Mouse (Mus musculus) hindbrain, embryonic 16.5 days (tissue): ENCODE results near the gene Cdrt4. TPM values are rescaled to one million over a fixed set of nuclear protein-coding genes. Genes with fewer than 3 reads are reported as not detected.

ENCODE experiments used
- ATAC-seq: fragments of 200-750 bp; cut with Nextera tagmentation; 2 replicates; pipeline ENCODE4 v1.8.0; 2017; ENCODE audit warnings: moderate TSS enrichment, moderate library complexity
- H3K27ac ChIP-seq: fragments of 300-500 bp; sonication (generic); 2 replicates; pipeline ENCODE4 v1.5.1; 2014; ENCODE audit warnings: low read depth, mild to moderate bottlenecking, control low read depth, low read length, moderate library complexity
- H3K27me3 ChIP-seq: fragments of 300-500 bp; sonication (generic); replicated peaks from 2 replicates; pipeline ENCODE4 v1.6.1; 2014; ENCODE audit warnings: low read length; ENCODE audit not compliant: control insufficient read depth, insufficient read depth
- H3K36me3 ChIP-seq: fragments of 300-500 bp; sonication (generic); 2 replicates; pipeline ENCODE4 v1.6.1; 2014; ENCODE audit warnings: mild to moderate bottlenecking, low read length, moderate library complexity, mixed read lengths; ENCODE audit not compliant: control insufficient read depth, insufficient read depth
- H3K4me1 ChIP-seq: fragments of 300-500 bp; sonication (generic); 2 replicates; pipeline ENCODE4 v1.6.1; 2014; ENCODE audit warnings: low read depth, low read length; ENCODE audit not compliant: control insufficient read depth, insufficient read depth
- H3K4me2 ChIP-seq: fragments of 300-500 bp; sonication (generic); 2 replicates; pipeline ENCODE4 v1.6.1; 2014; ENCODE audit warnings: mild to moderate bottlenecking, low read length, control low read depth, moderate library complexity
- H3K4me3 ChIP-seq: fragments of 300-500 bp; sonication (generic); 2 replicates; pipeline ENCODE4 v1.5.1; 2014; ENCODE audit warnings: mild to moderate bottlenecking, low read length, control low read depth, moderate library complexity
- H3K9ac ChIP-seq: fragments of 300-500 bp; sonication (generic); 2 replicates; pipeline ENCODE4 v1.6.1; 2014; ENCODE audit warnings: low read depth, mild to moderate bottlenecking, control low read depth, low read length, moderate library complexity
- H3K9me3 ChIP-seq: fragments of 300-500 bp; sonication (generic); 2 replicates; pipeline ENCODE4 v1.6.1; 2014; ENCODE audit warnings: mild to moderate bottlenecking, low read length, moderate library complexity; ENCODE audit not compliant: control insufficient read depth
- WGBS: fragments of 180-500 bp; shearing (Covaris S2); extraction: QIAGEN DNeasy Blood & Tissue Kit; methylation state at CpG from one replicate; pipeline ENCODE4 v1.1.7; 2014; 5-methylcytosine and 5-hydroxymethylcytosine counted together
- polyA plus RNA-seq: library from polyadenylated mRNA; unstranded; fragments of >200 nt; fragmentation: Nextera tagmentation; extraction: Ambion mirVana; gene quantifications from 2 replicates; pipeline ENCODE4 v1.2.1, GENCODE M21; 2015

Gene Cdrt4
- polyA plus RNA-seq, 1 experiment from 2014 or later = 0.23 TPM

GRCm38 (mm10) chr11:63035420-63036211 is 84.6 kb downstream of the Cdrt4 start:
- ATAC-seq = no peak
- no peak overlapping the region for H3K4me2 ChIP-seq
- no peak overlapping the region for H3K9ac ChIP-seq
- no peak overlapping the region for H3K27ac ChIP-seq
- WGBS = 80% methylated on average over 11 of the region's 11 CpGs
- no peaks in the 10 kb centered on the region for H3K36me3 ChIP-seq
- H3K9me3 ChIP-seq = no peaks in the 10 kb centered on the region
- no peaks in the 10 kb centered on the region for H3K27me3 ChIP-seq
- H3K4me3 ChIP-seq = no peak overlapping the region
- H3K4me1 ChIP-seq = no peaks in the 10 kb centered on the region

GRCm38 (mm10) chr11:63040002-63040661 is 89.1 kb downstream of the Cdrt4 start:
- Histone ChIP-seq H3K4me3 (no peak overlapping the region), H3K9ac (no peak overlapping the region), H3K4me1 (no peaks in the 10 kb centered on the region), H3K27me3 (no peaks in the 10 kb centered on the region), H3K4me2 (no peak overlapping the region), H3K9me3 (no peaks in the 10 kb centered on the region), H3K27ac (no peak overlapping the region), H3K36me3 (no peaks in the 10 kb centered on the region)
- WGBS = 39% methylated on average over 12 of the region's 12 CpGs
- ATAC-seq = no peak

Other genes with a start within 250 kb of the Cdrt4 start
- gene Zfp287, start 219.3 kb upstream of the Cdrt4 start, polyA plus RNA-seq = 17.9 and 18.5 TPM in 2 replicates
- not detected in 2 replicates for gene Gm10428, start 198.1 kb upstream of the Cdrt4 start, polyA plus RNA-seq
- gene Zfp286, start 161.7 kb upstream of the Cdrt4 start, polyA plus RNA-seq = 25.7 and 29.6 TPM in 2 replicates
- 8.0 and 8.4 TPM in 2 replicates for gene Trim16, start 131.0 kb upstream of the Cdrt4 start, polyA plus RNA-seq
- 0.34 and 0.55 TPM in 2 replicates for gene Fbxw10, start 104.1 kb upstream of the Cdrt4 start, polyA plus RNA-seq
- gene Tvp23b, start 71.7 kb upstream of the Cdrt4 start, polyA plus RNA-seq = 59.0 and 60.3 TPM in 2 replicates
- gene Tekt3, start 110.5 kb downstream of the Cdrt4 start, polyA plus RNA-seq = not detected in 2 replicates
- 44.2 and 50.1 TPM in 2 replicates for gene Pmp22, start 177.8 kb downstream of the Cdrt4 start, polyA plus RNA-seq